44 mouse cellular contexts compared by ENCODE assay signal in genomic region chr4:123360771-123361170, GRCm38 (mm10). TPM values are rescaled to one million over a fixed set of nuclear protein-coding genes. Genes with fewer than 3 reads are reported as not detected.
"Had no signal": no experiment of that assay in that cellular context is flagged by ENCODE, and none has a peak within 500 bp of the region (broad histone marks: within the 10 kb centered on the region; RNA-seq: fewer than 3 reads in every experiment).

No protein-coding gene starts in this region.

- H3K27me3 ChIP-seq: limb, embryonic 12.5 days; limb, embryonic 13.5 days; limb, embryonic 15.5 days; liver, embryonic 12.5 days; liver, embryonic 13.5 days; liver, embryonic 15.5 days; lung, embryonic 15.5 days; megakaryocyte, embryonic 14.5 days; midbrain, embryonic 12.5 days; midbrain, embryonic 13.5 days; midbrain, embryonic 15.5 days; neural tube, embryonic 12.5 days had no signal

- DNase-seq: left cerebral cortex, postnatal 4 days; liver; liver, embryonic 13.5 days; liver, postnatal 0 days; lung, adult 18-20 months; lung, adult 2 months; lung, embryonic 14.5 days; lung, postnatal 10 days; lung, postnatal 14 days; lung, postnatal 36 days; lung, postnatal 4 days; midbrain, embryonic 14.5 days had no signal

- H3K4me3 ChIP-seq: limb, embryonic 12.5 days; limb, embryonic 13.5 days; limb, embryonic 15.5 days; liver, embryonic 12.5 days; liver, embryonic 13.5 days; liver, embryonic 15.5 days; lung, embryonic 15.5 days; megakaryocyte, embryonic 14.5 days; midbrain, embryonic 10.5 days; midbrain, embryonic 12.5 days; midbrain, embryonic 13.5 days; midbrain, embryonic 15.5 days; myocyte; neural tube, embryonic 12.5 days had no signal

- H3K4me1 ChIP-seq: limb, embryonic 12.5 days; limb, embryonic 13.5 days; limb, embryonic 15.5 days; liver, embryonic 12.5 days; liver, embryonic 13.5 days; liver, embryonic 15.5 days; lung, embryonic 15.5 days; megakaryocyte, embryonic 14.5 days; midbrain, embryonic 10.5 days; midbrain, embryonic 12.5 days; midbrain, embryonic 13.5 days; midbrain, embryonic 15.5 days; neural tube, embryonic 12.5 days had no signal

- H3K27ac ChIP-seq: limb, embryonic 12.5 days; limb, embryonic 13.5 days; limb, embryonic 15.5 days; liver, embryonic 12.5 days; liver, embryonic 13.5 days; liver, embryonic 14.5 days; liver, embryonic 15.5 days; lung, embryonic 15.5 days; macrophage; midbrain, embryonic 10.5 days; midbrain, embryonic 12.5 days; midbrain, embryonic 13.5 days; midbrain, embryonic 15.5 days; neural tube, embryonic 12.5 days had no signal

- H3K9me3 ChIP-seq: limb, embryonic 12.5 days; limb, embryonic 13.5 days; limb, embryonic 15.5 days; liver, embryonic 12.5 days; liver, embryonic 13.5 days; liver, embryonic 15.5 days; lung, embryonic 15.5 days; megakaryocyte, embryonic 14.5 days; midbrain, embryonic 10.5 days; midbrain, embryonic 12.5 days; midbrain, embryonic 13.5 days; midbrain, embryonic 15.5 days; neural tube, embryonic 12.5 days had no signal

- H3K9ac ChIP-seq: limb, embryonic 12.5 days; limb, embryonic 13.5 days; limb, embryonic 15.5 days; liver, embryonic 12.5 days; liver, embryonic 13.5 days; liver, embryonic 14.5 days; liver, embryonic 15.5 days; liver, postnatal 0 days; lung, embryonic 14.5 days; lung, embryonic 15.5 days; midbrain, embryonic 12.5 days; midbrain, embryonic 13.5 days; midbrain, embryonic 15.5 days; neural tube, embryonic 12.5 days had no signal

RNA-seq across cellular contexts. Expression of gene Bmp8a, which starts 17.7 kb away (rescaled TPM):
- total RNA-seq: liver, adult 2 months; megakaryocyte, adult 5-6 weeks; megakaryocyte-erythroid progenitor cell, adult 5-6 weeks; monocyte, adult 5-6 weeks had no signal
- polyA plus RNA-seq: liver, adult 2 months; macrophage; midbrain, embryonic 15.5 days had no signal

RNA-seq across cellular contexts. Expression of gene Oxct2a, which starts 37.3 kb away (rescaled TPM):
- total RNA-seq: left cerebral cortex, postnatal 10 days; left cerebral cortex, postnatal 14 days; left cerebral cortex, postnatal 25 days; left cerebral cortex, postnatal 36 days; liver, adult 2 months; megakaryocyte progenitor cell, adult 5-6 weeks; megakaryocyte, adult 5-6 weeks; megakaryocyte-erythroid progenitor cell, adult 5-6 weeks; midbrain, postnatal 0 days; monocyte, adult 5-6 weeks had no signal
- polyA plus RNA-seq: limb, embryonic 11.5 days; limb, embryonic 12.5 days; limb, embryonic 13.5 days; liver, adult 2 months; liver, embryonic 15.5 days; liver, embryonic 16.5 days; liver, postnatal 0 days; lung, adult 2 months; lung, embryonic 14.5 days; lung, embryonic 15.5 days; lung, embryonic 16.5 days; lung, postnatal 0 days; macrophage; midbrain, embryonic 10.5 days; midbrain, embryonic 11.5 days; midbrain, embryonic 12.5 days; midbrain, embryonic 13.5 days; midbrain, embryonic 14.5 days; midbrain, embryonic 16.5 days; neural tube, embryonic 11.5 days; neural tube, embryonic 12.5 days had no signal
